Mouse (Mus musculus): ENCODE measurements around the gene Cyp4a10. TPM values are rescaled to one million over a fixed set of nuclear protein-coding genes. Genes with fewer than 3 reads are reported as not detected.

Gene Cyp4a10
- total RNA-seq, 2 experiments from 2014 or later = 3.2 to 7.4 TPM

Other genes starting within 250 kb of the Cyp4a10 start
- 1 to 10 TPM in 1 of 2 experiments, under 1 TPM in 1; 0.11 to 1.6 TPM for gene Cyp4a12a, start 219.2 kb upstream of the Cyp4a10 start, total RNA-seq (2021)
- 1 to 10 TPM in 1 of 2 experiments, under 1 TPM in 1; 0.50 to 1.2 TPM for gene Cyp4a12b, start 106.6 kb upstream of the Cyp4a10 start, total RNA-seq (2021)
- gene Cyp4a30b, start 65.7 kb upstream of the Cyp4a10 start, total RNA-seq (2021) = not detected
- 10 to 100 TPM in 1 of 2 experiments, 1 to 10 TPM in 1; 2.7 to 26.4 TPM for gene Cyp4a14, start 22.1 kb upstream of the Cyp4a10 start, total RNA-seq (2021)
- gene Cyp4a31, start 45.4 kb downstream of the Cyp4a10 start, total RNA-seq (2021) = 1 to 10 TPM; 5.1 to 5.9 TPM
- gene Cyp4a32, start 82.7 kb downstream of the Cyp4a10 start, total RNA-seq (2021) = 1 to 10 TPM in 1 of 2 experiments, under 1 TPM in 1; 0.81 to 4.4 TPM
- 10 to 100 TPM; 22.1 to 27.5 TPM for gene Cyp4b1, start 129.5 kb downstream of the Cyp4a10 start, total RNA-seq (2021)
- gene Efcab14, start 219.5 kb downstream of the Cyp4a10 start, total RNA-seq (2021) = 10 to 100 TPM; 68.1 to 71.2 TPM

Measured in adrenal gland, postnatal 4 days (tissue).